In genomic region chr7:108233551-108233950, GRCm38 (mm10) we compare ENCODE assay signal across 24 mouse cellular contexts. TPM values are rescaled to one million over a fixed set of nuclear protein-coding genes. Genes with fewer than 3 reads are reported as not detected.
"Had no signal": no experiment of that assay in that cellular context is flagged by ENCODE, and none has a peak within 500 bp of the region (broad histone marks: within the 10 kb centered on the region; RNA-seq: fewer than 3 reads in every experiment).

No protein-coding gene starts in this region.

- DNase-seq: retina, postnatal 1 day; right cerebral cortex, adult 18-20 months; right cerebral cortex, postnatal 14 days; right cerebral cortex, postnatal 25 days; right cerebral cortex, postnatal 4 days; spleen, adult 18-20 months; thymus, adult 18-20 months; thymus, postnatal 25 days; thymus, postnatal 36 days; thymus, postnatal 4 days had no signal

- H3K27me3 ChIP-seq: neural tube, embryonic 12.5 days; neural tube, embryonic 13.5 days; neural tube, embryonic 15.5 days; stomach, embryonic 15.5 days had no signal

- H3K36me3 ChIP-seq: neural tube, embryonic 12.5 days; neural tube, embryonic 13.5 days; neural tube, embryonic 15.5 days; stomach, embryonic 15.5 days had no signal

- H3K4me1 ChIP-seq: neural tube, embryonic 12.5 days; neural tube, embryonic 13.5 days; neural tube, embryonic 15.5 days; stomach, embryonic 15.5 days had no signal

- H3K27ac ChIP-seq: neural tube, embryonic 12.5 days; neural tube, embryonic 13.5 days; neural tube, embryonic 15.5 days; stomach, embryonic 15.5 days; stomach, postnatal 0 days had no signal

- H3K4me2 ChIP-seq: neural tube, embryonic 12.5 days; neural tube, embryonic 13.5 days; neural tube, embryonic 15.5 days; stomach, embryonic 15.5 days had no signal

- H3K4me3 ChIP-seq: neural tube, embryonic 12.5 days; neural tube, embryonic 13.5 days; neural tube, embryonic 15.5 days; stomach, embryonic 15.5 days had no signal

- H3K9ac ChIP-seq: neural tube, embryonic 12.5 days; neural tube, embryonic 13.5 days; neural tube, embryonic 15.5 days; stomach, embryonic 15.5 days had no signal

- H3K9me3 ChIP-seq: neural tube, embryonic 12.5 days; neural tube, embryonic 13.5 days; neural tube, embryonic 15.5 days; stomach, embryonic 15.5 days had no signal

RNA-seq across cellular contexts. Expression of gene Olfr487, which starts 19.1 kb away (rescaled TPM):
- total RNA-seq: neutrophil, adult 5-6 weeks had no signal
- polyA plus RNA-seq: neural tube, embryonic 12.5 days; neural tube, embryonic 13.5 days; neural tube, embryonic 14.5 days; neural tube, embryonic 15.5 days; small intestine, adult 2 months; spleen, adult 2 months; stomach, embryonic 14.5 days; stomach, embryonic 15.5 days; stomach, embryonic 16.5 days; stomach, postnatal 0 days; testis, adult 2 months; thymus, postnatal 0 days; urinary bladder, adult 2 months had no signal

RNA-seq across cellular contexts. Expression of gene Olfr488, which starts 24.6 kb away (rescaled TPM):
- total RNA-seq: neutrophil, adult 5-6 weeks had no signal
- polyA plus RNA-seq: neural tube, embryonic 12.5 days; neural tube, embryonic 13.5 days; neural tube, embryonic 14.5 days; neural tube, embryonic 15.5 days; small intestine, adult 2 months; spleen, adult 2 months; stomach, embryonic 14.5 days; stomach, embryonic 15.5 days; stomach, embryonic 16.5 days; stomach, postnatal 0 days; testis, adult 2 months; thymus, postnatal 0 days; urinary bladder, adult 2 months had no signal

RNA-seq across cellular contexts. Expression of gene Olfr490, which starts 55.2 kb away (rescaled TPM):
- total RNA-seq: neutrophil, adult 5-6 weeks had no signal
- polyA plus RNA-seq: neural tube, embryonic 12.5 days; neural tube, embryonic 13.5 days; neural tube, embryonic 14.5 days; neural tube, embryonic 15.5 days; small intestine, adult 2 months; spleen, adult 2 months; stomach, embryonic 14.5 days; stomach, embryonic 15.5 days; stomach, embryonic 16.5 days; stomach, postnatal 0 days; testis, adult 2 months; thymus, postnatal 0 days; urinary bladder, adult 2 months had no signal
